In genomic region chr7:30412735-30413147, GRCm38 (mm10) we compare ENCODE assay signal across 14 mouse cellular contexts. TPM values are rescaled to one million over a fixed set of nuclear protein-coding genes. Genes with fewer than 3 reads are reported as not detected.
DNase-seq lines count a peak whose midpoint lies in the region; ATAC-seq and TF ChIP-seq lines count a peak whose summit lies in the region.
"Had no signal": no experiment of that assay in that cellular context is flagged by ENCODE, and none has a peak within 500 bp of the region (broad histone marks: within the 10 kb centered on the region; RNA-seq: fewer than 3 reads in every experiment).

No protein-coding gene starts in this region.

- H3K4me1 ChIP-seq in lung, adult 2 months (ENCODE audit: control insufficient read depth, insufficient read depth, low read length), result no peaks in the 10 kb centered on the region
- H3K4me1 ChIP-seq in liver, embryonic 12.5 days, result peaks cover 2% of the 10 kb centered on the region; the same call in 1 of the 2 replicates
- peaks cover 5% of the 10 kb centered on the region; the same call in 1 of the 2 replicates for H3K4me1 ChIP-seq in small intestine, adult 2 months (ENCODE audit: control insufficient read depth, insufficient read depth, insufficient read length, low read length)
- no peaks in the 10 kb centered on the region for H3K4me1 ChIP-seq in intestine, embryonic 16.5 days (ENCODE audit: control insufficient read depth, insufficient read depth, low read length)
- H3K4me1 ChIP-seq: hindbrain, embryonic 15.5 days had no signal

- H3K27me3 ChIP-seq in liver, embryonic 12.5 days (replicated peaks), result no peaks in the 10 kb centered on the region
- no peaks in the 10 kb centered on the region for H3K27me3 ChIP-seq in small intestine, adult 2 months (ENCODE audit: control insufficient read depth, insufficient read depth, low read length)
- H3K27me3 ChIP-seq in intestine, embryonic 16.5 days (replicated peaks; ENCODE audit: control insufficient read depth, insufficient read depth, low read length), result no peaks in the 10 kb centered on the region
- H3K27me3 ChIP-seq: hindbrain, embryonic 15.5 days had no signal

- peak; percentile 17 for DNase-seq in lung, postnatal 25 days (ENCODE audit: low spot score)
- DNase-seq in lung, adult 2 months, result no peak
- no peak for DNase-seq in gastrocnemius, adult 8-10 months (ENCODE audit: low spot score in 2 of 2)
- DNase-seq in kidney, postnatal 14 days, result no peak
- DNase-seq: adrenal gland, adult 8-10 months; cerebellum, adult 9-10 months; gastrocnemius, postnatal 10 days; retina, postnatal 1 day had no signal

- peak; percentile 40; the same call in 1 of the 2 replicates for ATAC-seq in liver, embryonic 12.5 days
- no peak for ATAC-seq in intestine, embryonic 16.5 days

- TF ChIP-seq CTCF in lung, adult 2 months (IDR thresholded peaks at IDR 0.05; ENCODE audit: insufficient read depth, low read length), result no peak
- TF ChIP-seq CTCF in small intestine, adult 2 months (IDR thresholded peaks at IDR 0.05; ENCODE audit: extremely low read depth, insufficient read length, insufficient replicate concordance, low read depth, low read length), result no peak

- H3K4me3 ChIP-seq in lung, adult 2 months (replicated peaks; ENCODE audit: extremely low read depth, low read depth, low read length), result no peak overlapping the region
- H3K4me3 ChIP-seq in liver, embryonic 12.5 days, result no peak overlapping the region
- H3K4me3 ChIP-seq in small intestine, adult 2 months (ENCODE audit: low read depth, low read length), result 0 out of 2 replicates have a peak overlapping the region, but pooled peaks have one; percentile 8
- H3K4me3 ChIP-seq in intestine, embryonic 16.5 days (ENCODE audit: low read length), result no peak overlapping the region
- H3K4me3 ChIP-seq: hindbrain, embryonic 15.5 days had no signal

- no peak overlapping the region for H3K4me2 ChIP-seq in liver, embryonic 12.5 days
- H3K4me2 ChIP-seq in intestine, embryonic 16.5 days (ENCODE audit: low read depth, low read length), result no peak overlapping the region
- H3K4me2 ChIP-seq: hindbrain, embryonic 15.5 days had no signal

- WGBS in lung, adult 2 months, result 45% methylated on average over 4 of the region's 4 CpGs
- WGBS in liver, embryonic 12.5 days (ENCODE audit: insufficient replicate concordance), result 20% methylated on average over 4 of the region's 4 CpGs
- WGBS in small intestine, adult 2 months, result 56% methylated on average over 4 of the region's 4 CpGs
- WGBS in intestine, embryonic 16.5 days, result 59% methylated on average over 4 of the region's 4 CpGs

- H3K36me3 ChIP-seq in liver, embryonic 12.5 days, result no peaks in the 10 kb centered on the region
- no peaks in the 10 kb centered on the region for H3K36me3 ChIP-seq in small intestine, adult 2 months (ENCODE audit: control insufficient read depth, insufficient read depth, low read length)
- H3K36me3 ChIP-seq in intestine, embryonic 16.5 days (ENCODE audit: control insufficient read depth, insufficient read depth, low read length), result no peaks in the 10 kb centered on the region
- H3K36me3 ChIP-seq: hindbrain, embryonic 15.5 days had no signal

- no peaks in the 10 kb centered on the region for H3K9me3 ChIP-seq in liver, embryonic 12.5 days (replicated peaks)
- H3K9me3 ChIP-seq in intestine, embryonic 16.5 days (ENCODE audit: control insufficient read depth, low read length), result no peaks in the 10 kb centered on the region
- H3K9me3 ChIP-seq: hindbrain, embryonic 15.5 days had no signal

- H3K27ac ChIP-seq in liver, embryonic 12.5 days, result peak overlapping the region; percentile 37; the same call in 1 of the 2 replicates
- H3K27ac ChIP-seq in small intestine, adult 2 months (ENCODE audit: insufficient read depth, low read depth, low read length), result peak overlapping the region; percentile 82
- no peak overlapping the region for H3K27ac ChIP-seq in intestine, embryonic 16.5 days (ENCODE audit: low read length)
- H3K27ac ChIP-seq: hindbrain, embryonic 15.5 days had no signal

- no peak overlapping the region for H3K9ac ChIP-seq in liver, embryonic 12.5 days
- H3K9ac ChIP-seq in intestine, embryonic 16.5 days (ENCODE audit: low read depth, low read length), result no peak overlapping the region
- H3K9ac ChIP-seq: hindbrain, embryonic 15.5 days had no signal

- TF ChIP-seq POLR2A in lung, adult 2 months (IDR thresholded peaks at IDR 0.05; ENCODE audit: borderline replicate concordance, extremely low read depth, low read depth, low read length), result no peak
- TF ChIP-seq POLR2A in small intestine, adult 2 months (IDR thresholded peaks at IDR 0.05; ENCODE audit: low read depth, low read length), result no peak

RNA-seq across cellular contexts. Expression of gene Tyrobp, which starts 0.8 kb away (rescaled TPM):
- polyA plus RNA-seq in lung, adult 2 months (2012; rRNA removed), result 328 and 425 TPM in 2 replicates
- 51.1 and 52.7 TPM in 2 replicates for polyA plus RNA-seq in liver, embryonic 12.5 days (2016; fragmentation: Nextera tagmentation; extraction: Ambion mirVana)
- polyA plus RNA-seq in small intestine, adult 2 months (2012; rRNA removed), result 101 and 135 TPM in 2 replicates
- 55.2 and 59.9 TPM in 2 replicates for polyA plus RNA-seq in intestine, embryonic 16.5 days (2015; fragmentation: Nextera tagmentation; extraction: Ambion mirVana)
- total RNA-seq in gastrocnemius, adult 8-10 months (2022), result 1 to 10 TPM in 2 of 4 experiments, under 1 TPM in 2; 0.82 to 5.5 (median 2.1) TPM
- total RNA-seq: ES-E14 had no signal

RNA-seq across cellular contexts. Expression of gene Hcst, which starts 6.9 kb away (rescaled TPM):
- 33.9 and 37.1 TPM in 2 replicates for polyA plus RNA-seq in lung, adult 2 months (2012; rRNA removed)
- polyA plus RNA-seq in liver, embryonic 12.5 days (2016; fragmentation: Nextera tagmentation; extraction: Ambion mirVana), result 3.0 and 4.1 TPM in 2 replicates
- polyA plus RNA-seq in small intestine, adult 2 months (2012; rRNA removed), result 33.7 and 56.1 TPM in 2 replicates
- polyA plus RNA-seq in intestine, embryonic 16.5 days (2015; fragmentation: Nextera tagmentation; extraction: Ambion mirVana), result 2.4 and 3.1 TPM in 2 replicates
- total RNA-seq in gastrocnemius, adult 8-10 months (2022), result not detected
- total RNA-seq: ES-E14; midbrain, postnatal 0 days had no signal

RNA-seq across cellular contexts. Expression of gene Nfkbid, which starts 8.8 kb away (rescaled TPM):
- polyA plus RNA-seq in lung, adult 2 months (2012; rRNA removed), result 7.2 and 8.6 TPM in 2 replicates
- polyA plus RNA-seq in liver, embryonic 12.5 days (2016; fragmentation: Nextera tagmentation; extraction: Ambion mirVana), result 1.5 and 2.1 TPM in 2 replicates
- polyA plus RNA-seq in small intestine, adult 2 months (2012; rRNA removed), result 5.0 and 9.2 TPM in 2 replicates
- 2.6 TPM in 2 replicates for polyA plus RNA-seq in intestine, embryonic 16.5 days (2015; fragmentation: Nextera tagmentation; extraction: Ambion mirVana)
- under 1 TPM in 1 of 4 experiments, not detected in 3; 0.40 TPM for total RNA-seq in gastrocnemius, adult 8-10 months (2022)

RNA-seq across cellular contexts. Expression of gene Aplp1, which starts 32.6 kb away (rescaled TPM):
- polyA plus RNA-seq in lung, adult 2 months (2012; rRNA removed), result 9.5 and 11.8 TPM in 2 replicates
- 7.5 and 8.2 TPM in 2 replicates for polyA plus RNA-seq in liver, embryonic 12.5 days (2016; fragmentation: Nextera tagmentation; extraction: Ambion mirVana)
- polyA plus RNA-seq in small intestine, adult 2 months (2012; rRNA removed), result 32.1 and 193 TPM in 2 replicates
- polyA plus RNA-seq in intestine, embryonic 16.5 days (2015; fragmentation: Nextera tagmentation; extraction: Ambion mirVana), result 32.4 and 33.3 TPM in 2 replicates
- total RNA-seq in gastrocnemius, adult 8-10 months (2022), result 1 to 10 TPM in 1 of 4 experiments, under 1 TPM in 3; 0.46 to 1.5 (median 0.71) TPM

RNA-seq across cellular contexts. Expression of gene Kirrel2, which starts 44.7 kb away (rescaled TPM):
- polyA plus RNA-seq in lung, adult 2 months (2012; rRNA removed), result not detected in 2 replicates
- 0.05 and 0.17 TPM in 2 replicates for polyA plus RNA-seq in liver, embryonic 12.5 days (2016; fragmentation: Nextera tagmentation; extraction: Ambion mirVana)
- 0.18 and 0.27 TPM in 2 replicates for polyA plus RNA-seq in small intestine, adult 2 months (2012; rRNA removed)
- polyA plus RNA-seq in intestine, embryonic 16.5 days (2015; fragmentation: Nextera tagmentation; extraction: Ambion mirVana), result 1.0 and 1.1 TPM in 2 replicates
- not detected for total RNA-seq in gastrocnemius, adult 8-10 months (2022)
- total RNA-seq: adrenal gland, adult 8-10 months; gastrocnemius, postnatal 10 days had no signal
